Mouse (Mus musculus): Measurements from ENCODE around the gene Hinfp.

DNA sequence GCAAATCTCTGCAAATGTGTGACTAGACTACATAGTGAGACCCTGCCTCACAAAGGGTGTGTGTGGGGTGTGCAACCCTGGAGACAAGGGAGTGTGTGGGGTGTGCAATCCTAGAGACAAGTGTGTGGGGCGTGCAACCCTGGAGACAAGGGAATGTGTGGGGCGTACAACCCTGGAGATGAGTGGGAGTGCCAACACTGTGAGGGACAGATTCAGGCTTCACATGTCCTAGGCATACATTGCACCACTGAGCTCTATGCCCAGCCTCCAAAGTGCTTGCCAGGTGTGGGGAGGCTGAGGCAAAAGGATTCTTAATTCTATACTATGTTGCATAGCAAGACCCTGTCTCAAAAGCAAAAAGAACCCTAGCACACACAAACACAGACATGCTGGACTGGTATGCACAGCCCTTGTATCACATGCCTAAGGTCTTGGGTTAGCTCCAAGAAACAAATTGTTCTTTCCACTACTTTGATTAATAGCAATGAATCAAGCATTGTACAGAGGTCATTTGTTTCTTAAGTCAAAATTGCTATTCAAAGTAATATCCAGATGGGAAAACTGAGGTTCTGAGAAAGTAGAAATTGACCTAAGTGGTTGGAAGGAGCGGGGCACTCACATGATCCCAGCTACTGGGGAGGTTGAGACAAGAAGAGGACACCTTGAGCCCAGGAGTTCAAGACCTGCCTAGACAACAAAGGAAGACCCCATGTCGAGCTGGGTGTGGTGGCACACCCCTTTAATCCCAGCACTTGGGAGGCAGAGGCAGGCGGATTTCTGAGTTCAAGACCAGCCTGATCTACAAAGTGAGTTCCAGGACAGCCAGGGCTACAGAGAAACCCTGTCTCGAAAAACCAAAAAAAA lies 40.3 kb upstream of the Hinfp start:
- TF ChIP-seq GATA1 (IDR thresholded peaks at IDR 0.05; ENCODE audit: low read length) (no peak), TAL1 (IDR thresholded peaks at IDR 0.05; ENCODE audit: low read length) (no peak)
